Mouse (Mus musculus): Measurements from ENCODE around the gene Inpp4a.

DNA sequence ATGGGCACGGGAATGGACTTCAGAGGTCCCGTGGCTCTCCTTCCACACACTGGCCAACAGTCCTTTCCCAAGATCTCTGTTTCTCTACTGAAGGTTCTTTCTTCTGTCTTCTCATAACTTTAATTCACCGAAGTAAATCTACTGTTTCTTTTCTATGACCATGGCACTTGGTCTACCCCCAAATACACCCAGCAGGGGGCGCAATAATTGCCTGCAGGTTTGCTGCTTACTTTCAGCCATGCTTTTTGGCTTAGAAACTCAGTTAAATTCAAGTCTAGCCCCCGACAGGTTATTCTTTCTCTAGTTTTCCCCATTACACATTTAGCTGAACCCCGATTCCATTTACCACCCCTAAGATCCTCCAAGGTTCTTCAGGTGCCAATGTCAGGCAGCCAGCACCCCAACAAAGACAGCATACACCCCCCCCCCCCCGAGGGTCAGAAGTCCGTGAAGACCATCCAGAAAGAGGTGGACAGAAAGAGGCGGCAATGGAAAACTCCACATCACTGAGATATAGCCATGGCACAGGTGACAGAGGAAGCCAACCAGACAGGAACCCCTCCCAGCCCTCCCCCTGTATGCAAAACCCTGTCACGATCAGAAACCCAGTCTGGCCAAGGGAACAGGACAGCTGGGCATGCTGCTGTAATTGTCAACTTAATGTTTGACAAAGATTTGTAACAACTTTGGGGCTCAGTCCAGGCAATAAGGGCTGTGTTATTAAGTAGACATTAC is 148.9 kb downstream of the Inpp4a start:
- TF ChIP-seq POLR2A (IDR thresholded peaks at IDR 0.05; ENCODE audit: low read depth, low read length): no peak
- no peak for TF ChIP-seq NELFE (IDR thresholded peaks at IDR 0.05; ENCODE audit: low read depth, low read length)
- TF ChIP-seq ZNF384 (IDR thresholded peaks at IDR 0.05; ENCODE audit: low read depth, low read length): no peak
- TF ChIP-seq USF1 (IDR thresholded peaks at IDR 0.05; ENCODE audit: low read depth, low read length): no peak
- TF ChIP-seq ZKSCAN1 (IDR thresholded peaks at IDR 0.05; ENCODE audit: borderline replicate concordance, low read depth, low read length): no peak
- TF ChIP-seq CTCF (conservative IDR thresholded peaks at IDR 0.05 in 1 of 2, IDR thresholded peaks at IDR 0.05 in 1 of 2; ENCODE audit: low read depth in 2 of 2, low read length in 2 of 2): peak; percentile 64 to 78
- TF ChIP-seq CHD1 (IDR thresholded peaks at IDR 0.05; ENCODE audit: low read depth, low read length): no peak
- TF ChIP-seq TCF12 (IDR thresholded peaks at IDR 0.05; ENCODE audit: low read depth, low read length): 0 out of 2 replicates have a peak, but pooled peaks have one; percentile 21
- TF ChIP-seq MAZ (IDR thresholded peaks at IDR 0.05; ENCODE audit: low read depth, low read length): no peak
- TF ChIP-seq EP300 (IDR thresholded peaks at IDR 0.05; ENCODE audit: low read length): 0 out of 2 replicates have a peak, but pooled peaks have one; percentile 15
- TF ChIP-seq MAX (IDR thresholded peaks at IDR 0.05; ENCODE audit: low read length): no peak
- no peak for TF ChIP-seq E2F4 (IDR thresholded peaks at IDR 0.05; ENCODE audit: insufficient replicate concordance, low read depth, low read length)
